Mouse (Mus musculus) mouse trophoblast stem cell (cell line): ENCODE data around the gene Myo18b.

Experiments
- in situ Hi-C, 2 experiments: fragments of 300-500 bp; cut with MseI, MboI; formaldehyde crosslinking; loops; 2 replicates in 1 of 2; 3 replicates in 1 of 2; pipeline ENCODE4 v1.15.1; 2025

The Myo18b gene

DNA sequence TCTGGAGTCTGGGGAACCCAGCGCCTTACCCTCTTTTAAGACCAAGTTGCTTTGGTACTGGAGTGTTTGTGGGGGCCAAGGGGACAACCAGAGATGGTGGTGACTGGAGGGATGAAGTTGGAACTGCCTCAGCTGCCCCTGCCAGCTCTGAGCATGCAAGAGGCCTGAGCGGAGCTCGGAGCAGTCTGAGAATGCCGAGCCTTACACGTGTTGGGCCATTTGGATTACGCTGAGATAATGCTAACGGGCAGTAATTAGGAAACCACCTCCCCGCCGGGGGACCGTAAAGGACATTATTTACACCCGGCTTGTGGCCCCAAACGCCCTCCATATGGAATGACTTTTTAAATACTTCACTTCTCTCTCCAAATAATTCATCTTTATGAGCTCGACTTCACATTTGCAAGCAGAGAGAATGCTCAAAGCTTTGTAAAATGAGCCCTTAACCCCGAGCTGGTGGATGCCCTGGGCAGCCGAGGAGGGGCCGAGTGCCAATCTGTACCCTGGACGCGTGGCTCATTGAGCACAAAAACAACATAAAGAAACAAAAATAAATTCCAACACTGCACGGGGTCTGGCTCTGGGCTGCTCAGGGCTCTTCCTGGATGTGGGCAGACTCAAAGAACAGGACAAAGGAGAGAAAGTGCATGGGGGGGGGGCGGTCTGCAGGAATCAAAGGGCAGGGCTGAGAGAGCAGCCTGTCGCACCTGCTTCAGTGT, 148.0 kb downstream of the Myo18b start:
- in situ Hi-C loops, result no loop called here

GRCm38 (mm10) chr5:112747306-112747930, 148.7 kb downstream of the Myo18b start:
- in situ Hi-C loops, result no loop called here

- in situ Hi-C loops, result no loop called here
Observed at GRCm38 (mm10) chr5:112745176-112745575, 151.0 kb downstream of the Myo18b start.

- in situ Hi-C loops, result no loop called here
Observed at GRCm38 (mm10) chr5:112744571-112744970, 151.6 kb downstream of the Myo18b start.

DNA sequence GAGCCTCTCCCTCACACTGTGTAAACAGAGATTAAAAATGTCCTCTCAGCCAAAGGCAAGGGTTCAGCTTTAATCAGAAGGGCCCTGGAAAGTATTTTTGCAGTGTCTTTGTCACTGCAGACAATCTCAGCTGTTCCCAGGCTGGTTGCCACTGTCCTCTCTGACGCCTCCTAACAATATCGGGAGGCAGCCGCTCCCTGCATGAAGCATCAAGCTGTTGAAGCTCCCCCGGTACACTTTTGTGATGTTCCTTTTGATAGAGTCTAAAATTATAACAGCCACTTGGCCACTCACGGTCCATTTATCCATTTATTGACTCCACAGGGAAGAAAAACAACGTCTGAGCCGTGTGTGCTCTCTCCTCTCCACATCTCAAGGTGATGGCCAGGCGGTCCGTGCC, 153.0 kb downstream of the Myo18b start:
- in situ Hi-C loops, result no loop called here

- in situ Hi-C loops, result no loop called here
Observed at GRCm38 (mm10) chr5:112740651-112741050, 155.5 kb downstream of the Myo18b start.

DNA sequence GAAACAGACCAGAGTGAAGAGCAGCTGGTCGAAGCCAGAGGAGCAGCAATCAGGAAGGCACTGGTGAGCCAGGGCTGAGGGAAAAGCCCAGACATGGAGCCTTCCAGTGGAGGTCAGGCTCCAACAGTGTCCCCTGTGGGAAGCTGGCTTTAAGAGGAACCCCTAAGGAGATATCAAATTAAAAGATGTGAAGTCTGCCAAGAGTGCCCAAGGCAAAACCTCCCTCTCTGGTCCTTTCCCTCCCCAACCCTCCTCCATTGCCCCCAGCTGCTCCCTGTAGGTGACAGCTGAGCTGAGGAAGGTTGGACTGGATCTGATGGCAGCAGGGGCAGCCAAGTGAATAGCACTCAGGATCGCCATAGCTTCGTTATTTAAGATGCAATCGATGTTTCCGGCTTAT, 161.1 kb downstream of the Myo18b start:
- in situ Hi-C loops, result no loop called here

DNA sequence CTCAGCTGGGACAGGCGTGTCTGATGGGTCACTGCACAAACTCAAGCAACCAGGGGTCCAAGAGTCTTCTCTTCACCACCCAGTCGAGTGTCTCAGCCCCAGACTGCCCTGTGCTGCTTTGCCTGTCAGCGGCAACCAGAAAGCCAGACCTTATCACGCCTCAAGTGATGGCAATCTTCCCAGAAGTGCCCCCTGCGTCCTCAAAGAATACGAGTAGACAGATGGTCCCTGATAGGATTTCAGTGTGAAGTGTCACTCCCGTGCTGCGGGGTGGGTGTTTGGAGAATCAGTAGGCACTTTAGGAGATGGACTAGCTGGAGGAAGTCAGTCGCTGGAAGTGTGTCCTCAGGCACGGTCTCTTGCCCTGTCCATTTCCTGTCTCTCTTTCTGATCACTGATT, 165.6 kb downstream of the Myo18b start:
- in situ Hi-C loops, result no loop called here

GRCm38 (mm10) chr5:112728432-112728831, 167.7 kb downstream of the Myo18b start:
- in situ Hi-C loops, result no loop called here

DNA sequence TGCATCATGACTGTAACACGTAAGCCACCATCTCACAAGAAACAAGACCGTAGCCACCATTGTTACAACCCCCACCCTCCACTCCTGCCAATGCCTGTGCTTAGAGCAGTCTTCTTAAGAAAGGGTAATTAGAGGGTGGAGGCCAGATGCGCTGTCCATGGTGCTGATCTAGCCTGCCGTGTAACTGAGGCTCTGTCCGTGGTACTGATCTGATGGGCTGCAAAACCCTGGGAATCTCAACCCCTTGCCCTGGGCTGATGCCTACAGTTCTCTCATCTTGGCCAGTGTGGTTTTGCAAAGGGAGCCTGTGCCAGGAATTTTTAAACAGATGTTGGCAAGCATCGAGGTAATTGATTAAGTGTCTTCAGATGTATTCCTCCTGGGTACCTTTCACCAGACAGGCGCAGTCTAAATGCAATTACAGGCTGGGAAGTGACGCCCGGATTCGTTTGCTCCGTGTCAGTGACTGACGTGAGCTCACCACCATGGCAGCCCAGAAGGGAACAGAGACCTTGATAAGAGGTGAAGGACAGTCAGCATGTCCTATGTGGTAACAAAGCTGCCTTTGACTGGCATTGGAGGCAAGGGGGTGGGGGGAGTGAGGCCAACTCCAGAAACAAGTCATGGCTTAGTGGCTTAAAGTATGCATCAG, 177.4 kb downstream of the Myo18b start:
- in situ Hi-C loops, result no loop called here

DNA sequence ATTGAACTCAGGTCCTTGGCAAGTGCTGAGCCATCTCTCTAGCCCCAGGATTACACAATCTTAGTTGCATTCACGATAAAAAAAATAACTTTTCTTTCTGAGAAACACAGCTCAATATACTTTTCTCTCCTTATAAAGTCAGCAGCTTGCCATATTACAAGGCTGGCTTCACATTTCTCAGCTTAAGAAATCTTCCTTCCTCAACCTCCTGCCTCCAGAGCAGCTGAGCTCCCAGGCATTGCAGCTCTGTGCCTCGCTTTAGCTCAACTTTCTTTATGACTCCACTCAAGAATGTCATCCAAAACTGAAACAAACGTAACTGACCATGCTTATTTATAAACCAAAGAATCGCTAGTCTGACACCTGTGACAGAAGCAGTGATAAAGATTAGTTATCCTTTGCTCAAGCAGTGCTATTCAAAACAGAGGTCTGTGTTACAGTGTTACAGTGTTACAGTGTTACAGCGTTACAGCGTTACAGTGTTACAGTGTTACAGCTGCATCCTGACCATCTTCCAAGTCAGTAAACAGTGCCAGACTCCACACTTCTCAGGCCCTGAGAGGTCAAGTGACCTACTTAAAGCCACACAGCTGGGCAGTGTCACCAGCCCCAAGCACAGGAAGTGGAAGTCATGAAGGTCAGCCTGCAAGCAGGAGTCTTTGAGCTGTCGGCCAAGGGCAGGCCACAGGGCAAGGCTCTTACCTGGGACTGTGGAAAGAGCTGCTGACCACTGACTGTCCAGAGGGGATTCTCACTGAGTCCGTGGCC, 181.3 kb downstream of the Myo18b start:
- in situ Hi-C loops, result no loop called here

DNA sequence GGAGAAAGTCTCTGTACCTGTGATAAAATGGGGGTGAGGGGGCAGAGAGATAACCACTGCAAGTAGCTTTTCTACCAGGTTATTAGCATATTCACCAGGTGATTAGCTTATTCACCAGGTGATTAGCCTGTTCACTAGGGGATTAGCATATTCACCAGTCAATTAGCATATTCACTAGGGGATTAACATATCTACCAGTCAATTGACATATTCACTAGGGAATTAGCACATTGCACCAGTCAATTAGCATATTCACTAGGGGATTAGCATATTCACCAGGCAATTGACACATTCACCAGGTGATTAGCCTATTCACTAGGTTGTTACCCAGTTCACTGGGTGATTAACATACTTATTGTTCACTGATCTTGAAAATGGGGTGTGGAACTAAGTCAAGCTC, 186.3 kb downstream of the Myo18b start:
- in situ Hi-C loops, result no loop called here

GRCm38 (mm10) chr5:112708441-112708840, 187.7 kb downstream of the Myo18b start:
- in situ Hi-C loops, result no loop called here

- in situ Hi-C loops, result no loop called here
Observed at GRCm38 (mm10) chr5:112707478-112707877, 188.7 kb downstream of the Myo18b start.

DNA sequence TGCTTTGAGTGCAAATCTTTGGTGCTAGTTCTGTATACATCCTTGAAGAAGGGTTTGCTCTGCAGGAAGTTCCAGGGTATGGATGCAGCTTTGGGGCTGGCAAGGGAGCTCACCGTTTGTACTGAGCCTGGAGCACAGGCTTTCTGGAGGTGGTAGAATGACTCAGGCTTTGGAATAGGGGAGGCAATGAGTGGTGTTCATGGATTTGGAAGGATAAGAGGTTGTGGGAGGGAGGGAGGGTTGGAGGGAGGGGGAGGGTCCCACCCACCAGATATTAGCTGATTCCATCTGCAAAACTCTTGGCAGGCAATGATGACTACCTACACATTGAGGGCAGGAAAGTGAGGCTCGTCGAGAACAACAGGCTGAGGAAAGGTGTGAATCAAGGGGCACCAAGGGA, 195.4 kb downstream of the Myo18b start:
- in situ Hi-C loops, result no loop called here

GRCm38 (mm10) chr5:112696683-112697082, 199.5 kb downstream of the Myo18b start:
- in situ Hi-C loops, result no loop called here

DNA sequence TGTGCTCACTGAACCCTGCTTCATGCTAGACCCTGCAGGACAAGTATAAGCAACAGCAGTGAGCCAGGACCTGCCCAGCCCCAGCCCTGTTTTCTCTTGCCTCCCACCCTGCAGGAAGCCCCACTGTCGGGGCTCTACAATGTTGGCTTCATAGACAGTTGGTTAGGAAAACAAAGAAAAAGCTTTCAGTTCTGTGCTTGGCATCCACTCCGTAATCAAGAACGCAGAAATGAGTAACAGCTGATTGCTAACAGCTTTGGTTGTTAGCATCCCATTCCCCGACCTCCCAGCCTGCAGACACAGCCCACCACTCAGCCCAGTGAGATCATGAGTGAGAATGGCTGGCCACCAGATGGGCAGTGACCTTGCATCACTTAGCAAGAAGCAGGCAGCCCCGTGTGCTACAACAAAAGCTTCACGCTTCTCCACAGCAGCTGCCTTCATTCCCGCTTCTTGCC, 200.9 kb downstream of the Myo18b start:
- in situ Hi-C loops, result no loop called here

DNA sequence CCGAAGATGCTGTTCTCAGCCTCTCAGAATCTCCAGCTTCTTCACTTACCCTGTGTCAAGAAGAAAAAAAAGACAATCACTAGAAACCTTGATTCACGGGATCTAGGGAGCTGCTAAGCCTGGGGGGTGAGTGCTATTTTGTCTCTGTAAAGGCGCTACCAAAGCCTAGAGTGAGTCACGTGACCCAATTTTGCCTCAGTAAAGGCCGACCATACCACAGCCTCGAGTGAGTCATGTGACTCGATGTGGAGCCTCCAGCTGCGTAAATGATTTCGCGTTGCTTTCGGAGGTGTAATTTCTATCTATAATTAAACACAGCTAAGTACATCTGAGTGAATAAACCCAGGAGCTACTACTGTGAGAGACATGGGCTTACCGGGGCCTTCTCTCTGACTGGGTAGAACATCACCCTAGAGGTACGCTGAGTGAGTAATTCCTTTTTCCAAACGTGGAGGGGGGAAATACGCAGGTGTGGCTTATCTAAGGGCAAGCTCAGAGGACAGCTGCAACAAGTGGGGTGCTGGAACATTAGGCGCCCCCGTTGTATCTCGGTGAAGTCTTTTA, 202.8 kb downstream of the Myo18b start:
- in situ Hi-C loops, result no loop called here

DNA sequence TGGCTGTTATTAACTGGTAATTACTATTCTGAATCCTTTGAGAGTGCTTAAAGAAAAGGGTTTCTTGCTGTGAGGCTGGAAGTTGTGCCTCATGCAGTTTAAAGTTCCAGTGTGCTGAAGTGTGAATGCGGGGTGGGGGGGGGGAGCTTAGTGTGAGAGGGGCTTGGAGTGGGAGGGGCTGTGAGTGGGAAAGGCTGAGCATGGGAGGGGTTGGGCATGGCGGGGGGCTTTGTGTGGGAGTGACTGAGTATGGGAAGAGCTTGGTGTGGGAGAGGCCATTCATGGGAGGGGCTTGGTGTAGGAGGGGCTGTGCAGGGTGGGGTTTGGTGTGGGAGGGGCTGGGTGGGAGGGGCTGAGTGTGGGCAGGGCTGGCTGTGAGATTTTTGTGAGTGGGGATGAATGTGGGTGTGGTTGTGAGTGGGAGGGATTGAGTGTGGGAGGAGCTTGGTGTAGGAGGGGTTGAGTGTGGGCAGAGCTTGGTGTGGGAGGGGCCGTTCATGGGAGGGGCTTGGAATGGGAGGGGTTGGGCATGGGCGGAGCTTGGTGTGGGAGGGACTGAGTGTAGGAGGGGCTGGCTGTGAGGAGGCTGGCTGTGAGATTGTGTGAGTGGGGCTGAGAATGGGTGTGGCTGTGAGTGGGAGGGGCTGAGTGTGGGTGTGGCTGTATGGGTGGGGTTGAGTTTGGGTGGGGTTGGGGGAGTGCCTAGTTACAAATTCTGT, 208.9 kb downstream of the Myo18b start:
- in situ Hi-C loops, result no loop called here

- in situ Hi-C loops, result no loop called here
Observed at GRCm38 (mm10) chr5:112686309-112687099, 209.7 kb downstream of the Myo18b start.
